Mouse (Mus musculus): ENCODE results near the gene Mef2c. TPM values are rescaled to one million over a fixed set of nuclear protein-coding genes. Genes with fewer than 3 reads are reported as not detected.

Gene Mef2c
- total RNA-seq, 2 experiments from 2014 or later: 108 to 116 TPM

DNA sequence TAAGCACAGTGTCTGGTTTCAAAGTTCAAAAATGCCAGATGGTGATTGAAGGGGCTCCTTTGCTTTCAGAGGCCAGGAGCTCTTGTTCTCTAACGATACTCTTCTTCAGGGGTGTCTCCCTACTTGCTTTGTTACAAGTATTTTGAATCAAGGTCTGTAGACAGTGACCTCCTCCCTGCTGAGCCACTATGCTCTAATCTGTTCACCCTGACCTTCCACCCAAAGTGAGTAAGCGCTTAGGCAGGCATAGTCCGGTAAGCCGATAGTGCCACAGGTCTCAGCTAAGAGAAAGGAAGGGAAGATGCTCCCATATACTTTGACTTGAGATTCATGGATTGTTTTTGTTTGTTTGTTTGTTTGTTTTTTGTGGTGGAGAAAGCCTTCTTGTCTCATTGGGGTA lies 69.5 kb downstream of the Mef2c start:
- peak; percentile 17 for DNase-seq

DNA sequence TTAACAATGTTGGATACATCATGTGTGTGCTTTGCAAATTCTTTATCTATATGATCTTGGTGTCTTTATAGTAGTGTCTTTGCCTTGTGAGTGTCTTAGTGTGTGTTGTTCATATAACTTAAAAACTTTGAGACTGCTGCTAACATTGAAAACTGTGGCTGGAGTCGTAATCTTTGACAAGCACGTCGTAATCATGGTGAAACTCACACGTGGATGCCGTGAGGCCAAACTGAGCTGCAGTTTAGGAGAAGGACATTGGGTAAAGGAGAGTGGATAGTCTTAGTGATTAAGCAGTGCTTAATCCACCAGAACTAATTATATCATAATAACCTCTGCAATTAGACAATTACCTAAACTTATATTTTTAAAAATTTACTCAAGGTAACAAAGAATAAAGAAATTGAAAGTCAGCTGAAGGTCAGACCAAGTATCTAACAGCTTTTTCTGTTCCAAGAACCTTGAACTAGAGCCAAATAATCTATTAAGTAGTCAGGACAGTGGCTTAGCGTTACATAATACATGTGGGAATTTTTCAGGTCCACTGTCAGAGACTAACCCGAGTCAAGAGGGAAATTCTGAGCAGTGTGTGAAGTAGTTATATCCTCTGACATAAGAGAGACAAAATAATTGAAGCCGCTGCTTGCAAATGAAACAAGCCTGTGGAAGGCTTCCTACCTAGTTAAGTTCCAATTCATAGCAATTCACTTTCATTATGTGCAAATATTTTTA lies 70.2 kb downstream of the Mef2c start:
- DNase-seq: no peak

DNA sequence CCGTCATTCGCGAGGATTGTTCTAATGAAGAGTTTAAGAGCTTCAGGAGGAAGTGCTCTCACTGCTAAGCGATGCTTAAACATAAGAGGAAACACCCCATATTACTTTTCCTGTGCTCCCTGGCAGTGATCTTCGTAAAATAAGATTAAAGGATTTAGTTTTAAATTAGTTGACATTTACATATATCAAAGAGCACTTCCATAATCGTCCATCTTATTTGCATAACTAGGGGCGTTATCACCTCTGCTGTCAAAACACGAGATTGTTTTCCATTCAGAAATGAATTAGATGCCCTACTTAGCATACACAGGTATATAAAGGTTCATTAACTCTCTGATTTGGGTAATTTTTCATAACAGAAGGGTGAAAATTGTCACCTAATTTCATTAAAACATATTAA lies 71.0 kb downstream of the Mef2c start:
- no peak for DNase-seq

DNA sequence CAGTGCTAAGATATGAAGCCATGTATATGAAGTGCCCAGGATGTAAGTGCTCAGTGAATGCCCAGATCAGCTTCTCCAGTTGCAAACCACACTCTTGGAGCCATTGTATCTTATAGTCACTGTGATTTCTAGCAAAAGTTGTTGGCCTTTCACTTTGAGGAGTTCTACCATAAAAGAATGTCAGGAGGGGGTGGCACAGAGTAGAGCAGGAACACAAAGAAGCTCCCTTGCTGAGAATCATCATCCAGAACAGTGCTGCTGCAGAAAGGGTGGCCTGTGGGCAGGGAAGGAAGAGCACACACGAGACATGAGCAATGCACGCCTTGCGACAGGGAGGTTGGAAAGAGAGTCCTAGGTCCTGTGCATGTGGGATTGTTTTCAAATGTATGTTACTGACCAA lies 75.6 kb downstream of the Mef2c start:
- no peak for DNase-seq

DNA sequence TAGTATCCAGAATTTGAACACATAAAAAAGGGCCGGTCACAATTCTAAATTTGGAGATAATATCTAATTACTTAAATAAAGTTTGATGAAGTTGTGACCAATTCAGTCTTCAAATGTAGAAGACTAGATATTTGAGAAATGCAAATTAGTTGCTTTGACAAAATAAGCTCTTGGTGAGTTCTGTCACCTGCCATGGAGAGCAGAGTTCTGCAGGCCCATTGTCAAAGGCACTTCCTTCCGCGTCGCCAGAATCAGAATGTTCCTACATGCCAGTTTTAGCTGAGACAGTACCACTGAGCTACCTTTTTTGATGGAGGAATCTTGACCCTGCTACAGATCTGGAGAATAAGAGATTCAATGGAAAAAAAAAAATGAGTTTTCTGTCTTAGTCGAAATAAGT lies 77.0 kb downstream of the Mef2c start:
- DNase-seq: no peak

DNA sequence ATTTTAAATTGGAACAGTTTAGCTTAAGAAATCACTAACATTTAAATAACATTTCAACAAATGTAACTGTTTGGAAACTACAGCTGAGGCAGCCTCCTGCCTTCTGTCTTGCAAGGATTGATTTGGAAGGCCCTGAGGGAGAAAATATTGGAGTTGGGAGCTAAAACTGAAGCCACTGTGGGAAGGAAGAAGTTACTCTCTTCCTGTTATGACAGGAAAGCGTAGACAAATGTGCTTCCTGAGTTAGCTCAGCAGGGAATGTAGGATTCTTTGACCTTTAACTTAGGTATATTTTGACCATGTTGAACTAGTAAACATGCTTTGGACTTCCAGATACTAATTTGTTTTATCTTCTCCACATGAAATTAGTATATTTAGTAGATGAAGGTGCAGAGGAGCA lies 78.7 kb downstream of the Mef2c start:
- DNase-seq: no peak

DNA sequence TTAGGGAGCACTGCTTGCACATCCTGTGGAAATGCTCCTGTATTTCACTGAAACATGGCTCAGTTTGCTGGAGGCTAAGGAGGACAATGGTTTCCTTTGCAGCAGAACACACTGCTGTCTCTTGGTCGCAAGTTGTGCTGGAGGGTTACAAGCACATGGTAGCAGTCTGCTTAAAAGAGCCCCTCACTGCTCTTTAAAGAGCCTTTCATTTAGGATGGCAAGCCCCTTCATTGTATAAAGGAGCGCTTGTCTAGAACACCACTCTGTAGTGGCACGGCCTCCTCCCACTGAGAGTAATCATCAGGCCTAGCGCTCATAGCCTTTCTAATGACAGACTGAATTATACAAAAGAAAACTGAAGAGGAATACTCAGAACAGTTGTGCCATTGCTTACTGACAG lies 80.0 kb downstream of the Mef2c start:
- no peak for DNase-seq

DNA sequence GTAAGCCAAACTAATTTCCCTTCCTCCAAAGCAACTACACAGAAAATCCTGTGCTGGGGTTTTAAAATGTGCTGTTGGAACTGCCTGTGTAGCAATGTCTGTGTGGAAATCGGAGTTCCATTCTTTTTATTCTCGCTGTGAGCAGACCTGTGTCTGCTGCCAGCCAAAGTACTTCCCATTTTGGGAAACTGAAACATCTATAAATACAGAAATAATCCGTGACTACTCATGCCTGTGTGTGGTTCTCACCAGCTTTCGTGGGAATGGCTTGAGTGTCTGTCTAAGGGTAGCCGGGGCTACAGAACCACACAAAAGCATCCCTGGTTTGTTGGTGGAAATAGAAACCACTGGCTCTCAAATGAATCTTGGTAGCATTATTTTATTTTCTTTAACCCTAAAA lies 81.5 kb downstream of the Mef2c start:
- no peak for DNase-seq

DNA sequence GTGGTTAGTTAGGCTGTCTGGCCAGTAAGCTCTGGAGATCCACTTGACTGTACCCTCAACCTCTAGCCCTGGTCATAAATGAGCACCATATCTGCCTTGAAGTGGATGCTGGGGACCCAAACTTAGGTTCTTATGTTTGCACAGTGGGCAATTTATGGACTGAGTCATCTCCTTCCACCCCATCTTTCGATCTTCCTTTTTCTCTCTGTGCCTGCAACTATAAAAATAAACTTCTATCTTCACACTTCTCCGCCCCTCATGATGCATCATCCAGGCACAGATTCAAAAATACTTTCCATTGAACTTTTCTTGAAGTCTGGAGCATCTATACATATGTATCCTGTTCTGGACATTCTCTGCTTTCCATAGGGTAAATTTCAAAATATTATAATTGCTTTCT lies 84.4 kb downstream of the Mef2c start:
- DNase-seq: no peak

DNA sequence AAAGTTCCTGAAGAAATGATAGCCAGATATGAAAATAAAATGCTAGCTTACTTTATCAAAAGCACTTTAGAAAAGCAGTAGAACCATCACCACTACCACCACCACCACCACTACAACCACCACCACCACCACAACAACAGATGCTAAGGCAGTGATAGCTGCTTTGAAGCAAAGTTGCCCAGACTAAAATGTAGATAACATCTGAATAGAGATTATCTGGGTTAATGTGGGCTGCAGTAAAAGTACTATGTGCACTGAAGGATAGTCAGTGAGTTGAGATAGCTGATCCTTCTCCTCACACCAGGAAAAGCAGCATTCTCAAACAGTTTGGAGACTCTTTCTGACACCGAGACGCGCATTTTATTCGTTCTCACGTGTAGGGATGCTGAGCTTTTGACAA lies 87.1 kb downstream of the Mef2c start:
- no peak for DNase-seq

DNA sequence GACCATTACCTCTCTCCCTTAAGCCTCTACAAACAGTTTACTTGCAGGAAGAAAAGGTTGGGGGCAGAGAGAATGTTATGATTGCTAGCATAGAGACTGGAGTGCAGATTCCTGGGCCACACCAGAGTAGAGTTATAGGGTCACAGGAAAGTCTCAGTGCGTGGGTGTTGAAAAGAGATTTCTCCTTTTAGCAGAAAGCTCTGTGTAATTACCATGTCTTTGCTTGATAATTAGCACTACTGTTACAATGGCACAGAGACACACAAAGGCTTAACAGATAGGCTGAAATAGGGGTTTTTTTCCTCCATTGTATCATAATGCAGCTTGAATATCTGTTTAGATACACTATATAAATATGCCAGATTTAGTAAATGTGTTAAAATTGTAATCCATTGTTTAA lies 91.6 kb downstream of the Mef2c start:
- no peak for DNase-seq

DNA sequence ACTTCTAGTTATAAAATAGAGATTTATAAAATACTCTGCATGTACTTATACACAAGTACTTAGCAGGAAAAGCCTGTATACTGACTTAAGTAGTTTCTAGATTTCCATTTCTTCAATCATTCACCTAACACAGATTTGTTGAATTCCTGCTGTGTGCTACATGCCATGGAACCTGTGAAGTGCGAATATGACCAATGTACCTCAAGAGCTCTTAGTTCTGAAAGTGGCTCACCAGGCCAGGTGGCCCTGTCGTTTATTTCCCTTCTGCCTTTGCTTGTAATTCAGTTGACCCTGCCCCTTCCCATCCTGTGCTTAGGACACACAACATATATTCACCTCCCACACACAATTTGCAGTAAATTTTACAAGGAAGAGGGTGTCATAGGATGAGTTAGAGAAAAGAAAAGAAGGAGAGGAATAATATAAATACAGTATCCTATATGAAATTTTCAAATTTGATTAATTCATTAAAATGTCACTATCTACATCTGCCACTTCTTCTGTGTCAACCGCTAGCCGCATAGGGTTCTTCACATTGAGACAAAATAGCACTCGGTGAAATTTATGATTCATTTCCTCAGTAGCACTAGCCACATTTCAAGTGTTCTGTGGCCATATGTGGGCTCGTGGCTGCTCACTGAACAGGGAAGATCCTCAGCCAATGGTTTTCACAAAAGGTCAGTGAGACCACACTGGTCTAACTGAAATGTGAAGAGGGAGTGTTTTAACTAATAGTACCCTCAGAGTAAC lies 93.3 kb downstream of the Mef2c start:
- no peak for DNase-seq

DNA sequence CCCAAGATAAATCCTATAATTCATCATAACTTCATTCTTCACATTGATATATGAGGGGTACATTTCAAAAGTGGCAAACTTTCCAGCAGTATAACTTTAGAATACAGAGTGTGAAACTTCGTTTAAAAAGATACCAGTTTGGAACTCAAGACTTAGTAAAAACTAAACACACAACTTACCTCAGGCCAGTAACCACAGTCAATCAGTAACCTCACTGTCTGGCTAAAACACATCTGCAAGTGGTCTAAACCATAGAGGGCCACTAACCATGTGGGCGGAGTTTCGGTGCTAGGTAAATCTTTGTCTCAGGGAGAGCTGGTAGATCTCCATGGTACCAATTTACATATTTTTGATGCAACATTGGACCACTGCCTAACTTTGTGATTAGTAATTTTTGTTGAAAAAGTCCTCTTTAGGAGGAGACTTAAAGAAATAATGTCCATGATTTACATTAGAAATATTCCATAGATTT lies 93.9 kb downstream of the Mef2c start:
- no peak for DNase-seq

DNA sequence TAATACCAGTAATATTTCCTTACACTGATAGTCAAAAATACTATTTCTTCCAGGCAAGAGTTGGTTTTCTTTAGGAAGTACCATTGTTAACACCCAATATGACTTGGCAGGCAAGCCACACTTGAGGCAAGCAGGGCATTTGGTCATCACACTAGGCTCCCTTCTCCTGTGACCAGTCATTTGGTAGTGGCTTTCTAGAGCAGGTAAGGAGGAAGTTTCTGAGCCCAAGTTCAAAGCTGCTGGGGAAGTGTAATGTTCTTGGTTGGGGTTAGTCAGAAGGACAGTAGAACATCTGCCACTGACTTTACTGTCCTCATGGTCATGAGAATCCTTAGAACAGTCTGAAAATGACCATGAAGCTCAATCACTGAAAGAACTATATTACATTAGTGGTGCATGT lies 96.5 kb downstream of the Mef2c start:
- DNase-seq: no peak

DNA sequence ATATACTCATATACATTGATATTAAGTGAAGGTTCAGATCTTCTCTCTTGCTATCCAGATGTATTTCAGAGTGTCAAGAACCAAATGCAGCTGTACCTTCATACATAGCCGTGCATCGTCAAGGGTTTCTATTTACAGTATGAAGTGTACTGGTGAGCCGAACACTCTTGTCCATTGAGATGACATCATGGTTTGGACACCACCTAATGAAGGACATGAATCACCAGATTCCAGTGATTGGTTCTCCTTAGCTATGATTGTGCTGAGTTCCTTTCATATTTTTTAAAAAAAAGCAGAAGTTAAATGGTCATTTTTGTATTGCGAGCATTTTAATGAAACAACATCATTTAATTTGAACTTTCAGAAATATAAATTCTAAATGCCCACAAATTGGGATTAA lies 97.9 kb downstream of the Mef2c start:
- no peak for DNase-seq

DNA sequence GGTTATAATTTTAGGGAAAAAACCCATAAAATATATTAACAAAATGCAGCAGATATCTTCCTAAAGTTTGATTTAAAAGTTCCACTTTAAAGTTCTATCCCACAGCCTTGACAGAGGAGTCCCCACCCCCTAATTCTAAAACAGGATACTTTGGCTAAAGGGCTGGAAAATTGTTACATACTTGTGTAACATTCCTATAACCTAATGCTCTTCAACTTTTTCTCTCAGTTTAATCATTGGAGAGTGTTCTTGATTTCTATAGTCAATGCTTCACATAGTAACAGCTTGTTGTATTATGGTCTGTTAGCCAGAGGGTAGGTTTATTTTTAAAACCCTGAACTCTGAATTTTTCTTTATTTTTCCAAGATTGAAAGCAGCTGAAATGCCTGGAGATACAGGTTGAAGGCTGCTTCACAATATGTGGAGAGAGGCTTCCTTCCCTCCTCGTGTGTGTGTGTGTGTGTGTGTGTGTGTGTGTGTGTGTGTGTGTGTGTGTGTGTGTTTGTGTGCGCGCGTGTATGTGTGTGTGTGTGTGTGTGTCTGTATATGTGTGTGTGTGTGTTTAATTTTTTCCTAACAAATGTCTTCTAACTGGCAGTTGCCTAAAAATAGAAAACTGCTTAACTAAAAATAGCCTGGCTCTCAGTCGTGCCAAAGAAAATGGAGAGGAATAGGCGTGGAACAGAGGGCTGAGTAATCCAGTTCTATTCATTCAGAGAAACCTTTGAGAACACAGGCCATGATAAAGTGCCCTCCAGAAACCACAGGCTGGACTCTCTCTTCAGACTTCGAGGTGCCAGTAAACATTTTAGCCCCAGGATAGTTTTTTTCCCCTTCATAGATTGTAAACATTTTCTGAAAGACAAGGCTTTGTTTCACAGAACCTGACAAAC lies 99.8 kb downstream of the Mef2c start:
- peak; percentile 58 for DNase-seq

DNA sequence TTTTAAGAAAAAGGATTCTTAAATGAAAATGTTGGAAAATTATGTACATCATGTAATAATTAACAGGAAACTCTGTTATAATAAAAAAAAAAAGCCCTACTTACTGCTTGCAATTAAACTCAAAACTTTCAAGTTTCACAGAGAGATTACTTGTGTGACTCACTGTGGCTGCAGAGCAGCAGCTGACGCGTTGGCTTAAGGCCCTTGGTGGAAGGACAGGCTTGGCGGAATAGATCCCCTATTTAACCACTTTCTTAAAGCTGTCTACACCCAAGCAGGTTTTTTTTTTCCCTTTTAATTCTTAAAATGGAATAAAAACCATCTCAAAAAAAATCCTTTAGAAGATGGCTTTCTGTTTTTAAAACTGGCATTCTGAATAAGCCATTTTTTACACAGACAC lies 100.5 kb downstream of the Mef2c start:
- peak; percentile 62 for DNase-seq

DNA sequence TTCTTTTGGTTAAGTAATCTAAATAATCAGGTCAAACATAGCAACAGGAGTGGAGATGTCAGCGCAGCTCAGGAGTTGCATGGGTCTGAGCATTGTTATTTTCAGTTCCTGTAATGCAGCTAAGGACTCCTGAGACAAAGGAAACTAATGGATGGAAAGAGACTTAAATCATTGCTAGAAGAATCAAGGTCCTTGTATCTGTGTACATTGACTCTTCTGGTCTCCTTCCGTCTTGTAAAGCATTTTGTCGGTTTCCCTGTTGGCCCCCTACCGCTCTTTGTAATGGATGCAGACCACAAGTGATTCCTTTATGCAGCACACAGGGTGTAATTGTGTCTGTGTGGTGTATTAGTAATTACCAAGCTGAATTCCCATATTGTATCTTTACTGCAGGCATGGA lies 101.0 kb downstream of the Mef2c start:
- no peak for DNase-seq

DNA sequence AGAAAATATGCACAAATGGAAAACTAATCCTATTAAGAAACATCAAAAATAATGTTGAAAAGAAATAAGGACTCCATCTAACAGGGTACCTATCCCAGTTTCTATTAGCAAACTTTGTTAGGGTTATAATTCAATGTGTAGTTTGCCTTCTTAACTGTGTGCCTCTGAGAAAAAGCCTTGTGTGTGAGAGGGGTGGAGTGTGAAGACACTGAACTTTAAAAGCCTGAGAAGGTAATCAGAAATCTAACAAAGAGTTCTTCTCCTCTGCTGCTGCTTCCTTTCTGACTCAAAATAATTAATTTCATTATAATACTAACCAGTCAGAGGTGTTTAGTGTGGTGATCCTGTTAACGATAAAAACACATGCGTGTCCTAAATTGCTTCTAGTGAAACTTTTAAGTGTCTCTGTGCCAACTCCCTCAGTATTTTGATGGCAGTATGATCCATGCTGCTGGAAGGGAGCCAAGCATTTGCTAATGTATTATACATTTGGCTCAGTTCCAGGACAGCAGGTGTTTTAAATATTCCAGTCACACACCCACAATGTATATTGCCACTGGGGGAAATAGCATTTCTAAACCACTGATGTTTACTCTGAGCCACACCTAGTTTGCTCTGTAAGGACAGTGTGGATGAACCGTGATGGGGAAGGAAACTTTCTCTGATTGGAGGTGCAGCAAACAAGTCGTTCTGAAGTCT lies 104.2 kb downstream of the Mef2c start:
- peak; percentile 52 for DNase-seq

DNA sequence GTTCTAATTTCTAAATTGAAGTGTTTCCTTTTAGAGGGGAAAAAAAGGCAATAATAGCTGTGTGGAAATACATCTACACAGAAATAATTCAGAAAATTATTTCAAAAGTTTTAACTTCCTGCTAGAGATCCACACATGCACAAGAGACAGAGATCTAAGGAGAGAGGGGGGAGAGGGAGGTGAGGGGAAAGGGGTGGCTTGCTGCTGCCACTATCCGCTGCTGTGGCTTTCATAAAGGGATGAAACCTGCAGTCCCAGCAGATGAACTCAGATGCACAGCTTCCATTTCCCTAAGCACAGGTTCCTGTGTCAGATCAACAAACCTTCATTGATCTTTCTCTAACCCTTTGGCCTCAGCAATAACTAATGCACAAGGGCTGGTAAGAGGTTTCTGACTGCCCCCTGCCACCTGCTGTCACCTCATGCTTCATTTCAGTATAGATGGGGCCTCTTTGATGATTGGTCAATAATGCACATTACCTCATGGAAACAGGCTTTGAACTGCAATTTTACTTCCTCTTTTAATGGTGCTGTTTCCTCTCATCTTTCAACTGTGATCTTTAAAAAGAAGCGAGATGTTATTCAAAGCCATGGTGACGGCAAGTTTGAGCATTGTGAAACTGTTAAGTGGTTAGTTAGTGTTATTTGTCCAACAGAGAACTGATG lies 105.2 kb downstream of the Mef2c start:
- no peak for DNase-seq

DNA sequence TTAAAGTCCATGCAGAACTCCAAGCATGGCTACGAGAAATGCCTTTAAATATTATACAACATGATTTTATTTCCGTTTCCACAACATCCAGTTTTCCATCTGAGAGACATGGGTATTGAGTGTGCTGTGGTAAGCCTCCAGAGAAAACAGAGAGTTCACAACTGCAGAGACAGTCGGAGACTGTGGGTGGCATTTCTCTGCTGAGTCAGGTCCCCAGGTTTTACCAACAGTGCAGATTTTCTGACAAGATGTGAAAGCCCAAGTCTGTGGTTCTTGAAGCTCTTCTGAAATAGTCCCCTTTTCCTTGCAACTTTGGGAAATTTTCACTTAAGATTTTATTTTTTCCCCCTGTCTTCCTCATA lies 105.7 kb downstream of the Mef2c start:
- DNase-seq: no peak

DNA sequence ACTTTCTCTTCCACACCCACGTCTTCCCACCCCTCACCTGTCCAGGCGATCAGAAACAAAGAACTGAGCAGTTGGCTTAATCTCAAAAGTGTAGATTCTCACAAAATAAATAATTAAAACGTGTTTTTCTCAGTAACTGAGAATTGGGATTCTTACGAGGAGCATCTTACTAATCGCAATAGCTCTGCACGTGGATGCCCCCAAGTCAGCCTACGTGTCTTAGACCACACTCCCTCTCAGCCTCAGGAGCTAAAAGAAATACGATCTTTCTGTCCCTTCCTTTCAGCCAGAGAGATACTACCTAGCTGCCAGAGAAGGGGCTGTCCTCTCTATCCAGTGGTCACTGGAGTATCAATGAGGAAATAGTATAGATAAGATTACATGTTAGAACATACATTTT lies 106.3 kb downstream of the Mef2c start:
- no peak for DNase-seq

Measured in heart, postnatal 4 days (tissue).